Mouse (Mus musculus) layer of hippocampus, postnatal 14 days (tissue): ENCODE measurements around the gene Zbtb46. TPM values are rescaled to one million over a fixed set of nuclear protein-coding genes. Genes with fewer than 3 reads are reported as not detected.

Source experiments
- DNase-seq, 2 experiments: peaks; one replicate each; pipeline ENCODE4 v3.0.0; 2021 to 2022; ENCODE audit warnings: low spot score in 2 of 2, mixed read lengths in 1 of 2
- total RNA-seq, 2 experiments: library from RNA; stranded (reverse); gene quantifications; 2 replicates each; pipeline ENCODE4 v1.2.3; 2021

Zbtb46 gene
- total RNA-seq, 2 experiments from 2014 or later, result 11.2 to 14.0 TPM

DNA sequence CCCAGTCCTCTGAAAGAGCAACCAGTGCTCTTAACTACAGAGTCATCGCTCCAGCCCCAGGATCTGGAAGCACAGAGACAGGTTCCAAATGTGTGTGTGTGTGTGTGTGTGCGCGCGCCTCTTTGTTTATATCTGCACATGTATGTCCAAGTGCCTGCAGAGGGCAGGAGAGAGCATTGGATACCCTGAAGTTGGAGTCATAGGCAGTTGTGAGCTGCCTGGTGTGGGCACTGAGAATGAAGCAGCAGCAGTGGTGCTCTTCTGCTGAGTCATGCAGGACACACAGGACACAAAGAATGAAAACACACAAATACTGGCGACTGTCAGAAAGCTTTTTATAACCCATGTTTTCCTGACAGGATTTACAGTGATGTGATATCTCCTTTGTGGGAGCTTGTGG is 89.2 kb downstream of the Zbtb46 start:
- DNase-seq, result no peak

DNA sequence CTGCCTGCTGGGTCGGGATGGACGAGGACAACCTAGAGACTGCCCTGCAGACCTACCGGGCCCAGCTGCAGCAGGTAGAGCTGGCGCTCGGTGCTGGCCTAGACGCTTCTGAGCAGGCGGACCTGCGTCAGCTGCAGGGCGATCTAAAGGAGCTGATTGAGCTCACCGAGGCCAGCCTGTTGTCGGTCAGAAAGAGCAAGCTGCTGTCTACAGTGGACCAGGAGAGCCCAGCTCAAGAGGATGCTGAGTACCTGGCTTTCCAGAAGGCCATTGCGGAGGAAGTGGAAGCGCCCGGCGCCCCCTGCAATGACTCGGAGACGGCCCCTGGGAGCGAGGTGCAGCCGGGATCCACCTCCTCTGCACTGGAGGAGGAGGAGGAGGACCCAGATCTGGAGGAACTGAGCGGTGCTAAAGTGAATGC is 93.6 kb downstream of the Zbtb46 start:
- no peak for DNase-seq

DNA sequence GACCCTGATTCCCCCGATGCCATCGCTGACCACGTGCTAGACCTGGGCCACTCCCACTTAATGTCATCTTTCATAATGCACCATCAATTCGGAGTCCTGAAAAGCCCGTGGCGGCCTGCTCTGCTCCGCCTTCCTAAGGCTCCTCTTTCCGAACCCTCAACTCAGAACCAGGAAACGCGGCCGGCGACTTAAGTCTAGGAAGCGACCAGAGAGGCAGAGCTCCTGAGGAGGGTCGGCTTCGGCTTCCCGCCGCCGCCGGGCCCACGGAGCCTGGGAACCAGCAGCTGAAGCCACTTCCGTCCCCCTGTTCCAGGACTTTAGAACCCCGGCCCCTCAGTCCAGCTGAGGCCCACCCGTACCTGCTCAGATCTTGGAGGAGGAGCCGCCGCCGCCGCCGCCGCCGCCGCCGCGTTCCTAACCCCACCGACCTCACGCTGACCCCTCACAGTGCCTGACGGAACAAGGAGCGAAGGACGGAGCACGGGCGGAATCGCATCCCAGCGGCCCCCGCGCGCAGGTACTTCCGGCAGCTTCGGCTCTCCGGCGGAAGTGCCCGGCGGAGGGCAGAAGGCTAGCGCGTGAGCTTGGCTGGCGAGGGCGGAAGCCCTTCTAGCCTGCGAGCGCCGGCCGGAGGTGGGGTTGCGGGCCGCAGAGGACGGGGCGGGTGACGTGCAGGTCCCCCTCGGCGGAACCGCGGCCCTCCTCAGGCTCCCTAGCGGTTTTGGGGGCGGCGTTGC is 94.2 kb downstream of the Zbtb46 start, which contains the start of the genes Zgpat and Arfrp1:
TSS of gene Zgpat (plus strand) at position 69 of the 737 bp plus-strand sequence.
TSS of gene Arfrp1 (minus strand) at position 545 of the 737 bp plus-strand sequence.
- DNase-seq, result peak; percentile 85 to 90

DNA sequence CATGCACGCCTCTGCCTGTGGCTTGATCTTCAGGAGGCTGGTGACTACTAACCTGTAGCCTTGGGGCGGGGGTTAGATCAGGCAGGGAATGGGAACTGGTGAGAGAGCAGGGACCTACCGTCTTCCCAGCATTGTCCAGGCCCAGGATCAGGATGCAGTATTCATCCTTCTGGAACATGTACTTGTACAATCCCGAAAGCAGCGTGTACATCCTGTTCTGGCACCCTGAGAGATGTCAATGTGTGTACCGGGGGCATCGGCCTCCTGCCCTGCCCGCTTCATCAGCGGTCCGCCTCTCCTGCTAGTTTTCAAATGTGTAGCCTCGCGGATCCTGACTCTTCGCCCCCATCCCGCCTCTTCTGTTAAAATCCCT is 94.8 kb downstream of the Zbtb46 start:
- DNase-seq, result no peak

DNA sequence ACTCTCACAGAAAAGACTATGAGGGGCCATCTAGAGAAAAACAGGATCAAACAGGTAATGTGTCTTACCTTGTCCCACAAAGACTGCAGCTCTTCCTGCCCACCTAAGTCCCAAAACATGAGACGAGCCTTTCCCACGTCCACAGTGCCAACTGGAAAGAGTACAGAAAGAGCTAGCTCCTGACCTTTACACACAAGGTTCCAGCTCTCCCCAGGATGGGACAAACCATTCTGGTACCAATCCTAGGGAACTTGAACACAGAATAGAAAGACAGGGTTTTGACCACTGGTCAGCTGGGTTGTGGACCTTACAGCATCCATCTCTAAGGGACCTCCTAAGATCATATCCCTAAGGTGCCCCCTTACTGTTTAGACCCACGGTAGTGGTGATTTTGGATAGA is 95.3 kb downstream of the Zbtb46 start:
- no peak for DNase-seq

DNA sequence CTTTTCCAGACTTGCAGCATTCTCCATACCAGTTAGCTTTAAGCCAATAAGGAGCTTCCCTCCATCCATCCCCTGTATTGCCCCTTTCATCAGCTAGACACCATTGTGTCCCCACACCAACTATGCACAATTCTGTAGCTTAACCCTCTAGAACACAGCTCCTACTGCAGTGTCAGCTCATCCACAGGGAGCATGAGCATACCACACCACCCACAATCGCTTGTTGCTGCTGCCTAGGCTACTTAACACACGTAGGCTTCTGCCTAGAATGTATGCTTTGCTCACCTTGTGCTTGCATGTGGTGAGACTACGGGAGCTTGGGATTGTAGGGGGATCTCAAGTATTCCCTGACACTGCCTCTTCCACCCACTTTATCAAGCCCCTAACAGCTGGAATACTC is 102.4 kb downstream of the Zbtb46 start:
- no peak for DNase-seq

DNA sequence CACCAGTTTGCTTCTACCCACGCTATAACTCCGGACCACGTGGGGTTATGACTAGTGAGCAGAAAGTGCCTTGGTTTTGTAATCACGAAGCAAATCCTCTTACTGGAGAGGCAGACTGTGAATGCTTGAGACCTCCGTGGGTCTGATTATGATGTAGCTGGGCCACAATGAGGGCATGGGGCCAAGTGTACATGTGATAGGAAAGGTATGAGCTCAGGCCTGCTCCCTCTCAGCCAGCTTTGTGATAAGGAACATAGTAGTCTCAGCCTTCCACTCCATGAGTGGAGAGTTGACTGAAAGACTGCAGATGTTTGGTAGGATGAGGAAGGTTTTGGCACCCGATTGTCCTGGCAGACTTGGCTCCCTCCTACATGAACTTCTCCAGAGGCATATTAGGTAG is 116.5 kb downstream of the Zbtb46 start:
- DNase-seq, result no peak

DNA sequence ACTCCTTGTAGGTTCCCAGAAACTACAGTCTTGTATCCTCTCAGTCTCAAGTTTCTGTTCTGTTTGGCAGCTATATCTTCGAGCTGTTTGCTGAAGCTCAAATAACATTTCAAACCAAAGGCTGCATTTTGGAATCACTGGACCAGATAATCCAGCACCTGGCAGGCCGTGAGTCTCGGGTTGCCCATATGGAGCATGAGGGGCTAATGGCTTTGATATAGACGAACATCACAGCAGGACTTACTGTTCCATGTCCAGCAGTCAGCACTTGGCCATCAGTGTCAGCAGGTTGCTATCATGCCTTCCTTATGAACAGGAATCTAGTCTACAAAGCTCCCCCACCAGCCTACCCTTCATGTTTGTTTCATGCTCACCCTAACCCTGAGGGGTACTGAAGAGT is 118.8 kb downstream of the Zbtb46 start:
- DNase-seq, result no peak

Other genes starting within 250 kb of the Zbtb46 start
- gene Srms, start 246.2 kb downstream of the Zbtb46 start, total RNA-seq, result under 1 TPM; 0.14 to 0.41 TPM
- gene Fndc11, start 239.4 kb downstream of the Zbtb46 start, total RNA-seq, result not detected
- gene Helz2, start 217.4 kb downstream of the Zbtb46 start, total RNA-seq, result 1 to 10 TPM; 2.1 TPM
- gene Gmeb2, start 171.4 kb downstream of the Zbtb46 start, total RNA-seq, result 10 to 100 TPM; 16.3 to 20.1 TPM
- 100 to 1,000 TPM; 793 to 798 TPM for gene Stmn3, start 144.9 kb downstream of the Zbtb46 start, total RNA-seq
- gene Rtel1, start 139.7 kb downstream of the Zbtb46 start, total RNA-seq, result 10 to 100 TPM; 39.7 to 42.8 TPM
- 10 to 100 TPM; 60.3 to 65.3 TPM for gene Zgpat, start 94.5 kb downstream of the Zbtb46 start, total RNA-seq
- 10 to 100 TPM; 37.0 to 37.7 TPM for gene Arfrp1, start 94.0 kb downstream of the Zbtb46 start, total RNA-seq
- 10 to 100 TPM; 32.1 to 32.8 TPM for gene Lime1, start 79.3 kb downstream of the Zbtb46 start, total RNA-seq
- not detected for gene Abhd16b, start 33.8 kb upstream of the Zbtb46 start, total RNA-seq
- gene Tpd52l2, start 37.7 kb upstream of the Zbtb46 start, total RNA-seq, result 10 to 100 TPM; 74.8 to 76.4 TPM
- 100 to 1,000 TPM; 271 to 275 TPM for gene Dnajc5, start 61.1 kb upstream of the Zbtb46 start, total RNA-seq
- gene Uckl1, start 125.5 kb upstream of the Zbtb46 start, total RNA-seq, result 10 to 100 TPM; 52.0 to 53.1 TPM
- gene Prpf6, start 132.4 kb upstream of the Zbtb46 start, total RNA-seq, result 10 to 100 TPM; 51.2 to 55.5 TPM
- 100 to 1,000 TPM; 108 to 116 TPM for gene Zfp512b, start 133.4 kb upstream of the Zbtb46 start, total RNA-seq
- 10 to 100 TPM; 14.6 to 19.5 TPM for gene Samd10, start 139.8 kb upstream of the Zbtb46 start, total RNA-seq
- gene Gm29797, start 197.6 kb upstream of the Zbtb46 start, total RNA-seq, result not detected
- gene Sox18, start 212.2 kb upstream of the Zbtb46 start, total RNA-seq, result 10 to 100 TPM; 14.4 to 15.6 TPM
- 10 to 100 TPM; 51.2 to 59.4 TPM for gene Tcea2, start 220.9 kb upstream of the Zbtb46 start, total RNA-seq
- gene Rgs19, start 234.6 kb upstream of the Zbtb46 start, total RNA-seq, result 10 to 100 TPM; 41.5 to 44.4 TPM
- gene Lkaaear1, start 239.0 kb upstream of the Zbtb46 start, total RNA-seq, result not detected